Mouse (Mus musculus) limb, embryonic 11.5 days (tissue): ENCODE results near the gene Tmem41b. TPM values are rescaled to one million over a fixed set of nuclear protein-coding genes. Genes with fewer than 3 reads are reported as not detected.

Experiments
- ATAC-seq: fragments of 200-750 bp; cut with Nextera tagmentation; 2 replicates; pipeline ENCODE4 v1.8.0; 2017; ENCODE audit warnings: low read depth; ENCODE audit not compliant: insufficient number of reproducible peaks, low FRiP score, low TSS enrichment
- DNase-seq: peaks from one replicate; pipeline ENCODE4 v3.0.0-alpha.2; 2015; ENCODE audit warnings: low spot score
- H3K27ac ChIP-seq: fragments of 300-500 bp; sonication (generic); replicated peaks from 2 replicates; pipeline ENCODE4 v1.5.1; 2014; ENCODE audit warnings: low read depth, mild to moderate bottlenecking, low read length
- H3K27me3 ChIP-seq: fragments of 300-500 bp; sonication (generic); 2 replicates; pipeline ENCODE4 v1.6.1; 2014; ENCODE audit warnings: mild to moderate bottlenecking, low read length, mixed read lengths; ENCODE audit not compliant: control insufficient read depth, insufficient read depth
- H3K36me3 ChIP-seq: fragments of 300-500 bp; sonication (generic); 2 replicates; pipeline ENCODE4 v1.6.1; 2014; ENCODE audit warnings: mild to moderate bottlenecking, low read length, moderate library complexity, mixed read lengths; ENCODE audit not compliant: control insufficient read depth, insufficient read depth
- H3K4me1 ChIP-seq: fragments of 300-500 bp; sonication (generic); 2 replicates; pipeline ENCODE4 v1.6.1; 2014; ENCODE audit warnings: low read length, mixed read lengths; ENCODE audit not compliant: control insufficient read depth, insufficient read depth
- H3K4me2 ChIP-seq: fragments of 300-500 bp; sonication (generic); 2 replicates; pipeline ENCODE4 v1.6.1; 2014; ENCODE audit warnings: low read depth, mild to moderate bottlenecking, moderate library complexity; ENCODE audit not compliant: severe bottlenecking
- H3K4me3 ChIP-seq: fragments of 300-500 bp; sonication (generic); 2 replicates; pipeline ENCODE4 v1.5.1; 2014; ENCODE audit warnings: low read depth, low read length
- H3K9ac ChIP-seq: fragments of 300-500 bp; sonication (generic); 2 replicates; pipeline ENCODE4 v1.6.1; 2014; ENCODE audit warnings: mild to moderate bottlenecking, low read length
- H3K9me3 ChIP-seq: fragments of 300-500 bp; sonication (generic); 2 replicates; pipeline ENCODE4 v1.6.1; 2016; ENCODE audit warnings: low read length; ENCODE audit not compliant: control insufficient read depth
- WGBS: fragments of 180-500 bp; shearing (Covaris S2); extraction: QIAGEN DNeasy Blood & Tissue Kit; methylation state at CpG from one replicate; pipeline ENCODE4 v1.1.7; 2014; 5-methylcytosine and 5-hydroxymethylcytosine counted together
- polyA plus RNA-seq: library from polyadenylated mRNA; unstranded; fragments of >200 nt; fragmentation: Nextera tagmentation; extraction: Ambion mirVana; gene quantifications from 2 replicates; pipeline ENCODE4 v1.2.1, GENCODE M21; 2014

Tmem41b gene
- polyA plus RNA-seq, 1 experiment from 2014 or later: 75.7 TPM

DNA sequence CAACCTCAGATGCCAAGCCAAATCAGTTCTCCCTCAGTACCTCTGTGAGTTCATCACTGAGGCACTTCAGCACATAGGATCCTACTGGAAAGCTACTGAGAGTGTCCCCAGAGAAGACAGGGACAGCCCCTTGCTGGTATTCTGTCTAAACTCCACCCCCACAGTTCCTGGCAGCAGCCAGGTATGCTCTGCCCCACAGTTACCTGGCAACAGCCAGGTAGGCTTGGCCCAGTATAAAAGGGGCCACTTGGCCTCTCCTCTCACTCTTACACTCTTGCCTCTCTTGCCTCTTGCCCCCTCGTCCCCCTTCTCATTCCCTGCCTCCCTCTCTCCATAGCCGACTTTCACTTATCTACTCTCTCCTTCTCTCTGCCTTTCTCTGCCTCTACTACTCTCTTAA is 61.8 kb downstream of the Tmem41b start:
- no peak overlapping the region for H3K9ac ChIP-seq
- no peak for DNase-seq
- no peaks in the 10 kb centered on the region for H3K9me3 ChIP-seq
- WGBS: 83% methylated on average over 2 of the region's 2 CpGs
- H3K27ac ChIP-seq: no peak overlapping the region
- H3K4me2 ChIP-seq: no peak overlapping the region
- no peaks in the 10 kb centered on the region for H3K27me3 ChIP-seq
- H3K4me3 ChIP-seq: no peak overlapping the region
- H3K36me3 ChIP-seq: no peaks in the 10 kb centered on the region
- ATAC-seq: no peak
- no peaks in the 10 kb centered on the region for H3K4me1 ChIP-seq

DNA sequence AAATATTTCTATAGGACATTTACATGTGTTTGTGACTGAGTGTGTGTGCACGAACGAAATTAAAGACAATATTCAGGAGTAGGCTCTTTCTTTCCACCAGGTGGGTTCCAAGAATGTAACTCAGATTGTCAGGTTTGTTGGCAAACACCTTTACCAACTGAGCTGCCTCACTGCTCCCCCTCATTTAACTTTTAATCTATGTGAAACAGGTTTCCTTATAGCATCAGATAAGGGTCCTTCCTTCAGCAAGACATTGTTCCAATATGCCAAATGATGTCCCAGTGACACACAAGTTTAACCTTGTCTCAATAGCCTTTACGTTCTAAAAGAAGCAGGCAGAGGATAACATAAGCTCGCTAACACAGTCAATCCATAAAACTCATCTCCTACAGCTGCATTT is 63.8 kb downstream of the Tmem41b start:
- DNase-seq (no peak), ATAC-seq (no peak)
- no peak overlapping the region for H3K27ac ChIP-seq
- 90% methylated on average over 4 of the region's 4 CpGs for WGBS
- H3K9me3 ChIP-seq: no peaks in the 10 kb centered on the region
- no peaks in the 10 kb centered on the region for H3K36me3 ChIP-seq
- H3K4me2 ChIP-seq: no peak overlapping the region
- no peaks in the 10 kb centered on the region for H3K27me3 ChIP-seq
- H3K9ac ChIP-seq: no peak overlapping the region
- H3K4me1 ChIP-seq: no peaks in the 10 kb centered on the region
- no peak overlapping the region for H3K4me3 ChIP-seq

Other genes with a start within 250 kb of the Tmem41b start
- 21.4 and 23.9 TPM in 2 replicates for gene Tmem9b, start 234.1 kb downstream of the Tmem41b start, polyA plus RNA-seq
- gene Nrip3, start 204.9 kb downstream of the Tmem41b start, polyA plus RNA-seq: 0.20 and 0.21 TPM in 2 replicates
- 0.40 and 0.87 TPM in 2 replicates for gene Scube2, start 121.2 kb downstream of the Tmem41b start, polyA plus RNA-seq
- gene Dennd5a, start 26.5 kb downstream of the Tmem41b start, polyA plus RNA-seq: 47.2 and 51.7 TPM in 2 replicates
- 19.8 and 33.0 TPM in 2 replicates for gene Ipo7, start 31.3 kb upstream of the Tmem41b start, polyA plus RNA-seq
- 25.5 and 27.0 TPM in 2 replicates for gene Zfp143, start 74.3 kb upstream of the Tmem41b start, polyA plus RNA-seq
- 35.6 and 38.4 TPM in 2 replicates for gene Wee1, start 135.1 kb upstream of the Tmem41b start, polyA plus RNA-seq
- gene Swap70, start 234.8 kb upstream of the Tmem41b start, polyA plus RNA-seq: 28.2 and 30.4 TPM in 2 replicates